Mouse (Mus musculus) kidney, adult 18-20 months (tissue): ENCODE data around the gene Cobl.
A peak's percentile ranks its signal among the peaks of the same experiment; 100 is the strongest.

Experiments used
- DNase-seq: peaks from one replicate; pipeline ENCODE4 v3.0.0; 2021

The Cobl gene

DNA sequence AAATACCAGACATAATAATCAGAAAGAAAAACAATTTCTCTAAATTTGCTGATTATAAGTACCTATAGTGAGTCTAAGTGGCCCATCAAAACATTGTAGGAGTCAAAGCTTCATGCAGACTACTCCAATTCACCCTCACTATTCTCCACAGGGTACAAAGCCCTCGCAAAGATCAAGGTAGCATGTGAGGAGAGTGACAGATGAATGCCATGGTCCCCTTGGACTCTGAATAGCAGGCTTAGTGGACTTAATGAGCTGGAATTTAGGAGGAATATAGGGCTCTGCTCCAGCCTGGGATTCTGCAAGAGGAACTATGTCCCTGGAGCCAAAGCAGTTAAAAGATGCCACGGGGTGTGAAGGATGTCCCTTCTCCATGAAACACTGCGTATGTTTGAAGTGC is 88.1 kb downstream of the Cobl start:
- DNase-seq = no peak

DNA sequence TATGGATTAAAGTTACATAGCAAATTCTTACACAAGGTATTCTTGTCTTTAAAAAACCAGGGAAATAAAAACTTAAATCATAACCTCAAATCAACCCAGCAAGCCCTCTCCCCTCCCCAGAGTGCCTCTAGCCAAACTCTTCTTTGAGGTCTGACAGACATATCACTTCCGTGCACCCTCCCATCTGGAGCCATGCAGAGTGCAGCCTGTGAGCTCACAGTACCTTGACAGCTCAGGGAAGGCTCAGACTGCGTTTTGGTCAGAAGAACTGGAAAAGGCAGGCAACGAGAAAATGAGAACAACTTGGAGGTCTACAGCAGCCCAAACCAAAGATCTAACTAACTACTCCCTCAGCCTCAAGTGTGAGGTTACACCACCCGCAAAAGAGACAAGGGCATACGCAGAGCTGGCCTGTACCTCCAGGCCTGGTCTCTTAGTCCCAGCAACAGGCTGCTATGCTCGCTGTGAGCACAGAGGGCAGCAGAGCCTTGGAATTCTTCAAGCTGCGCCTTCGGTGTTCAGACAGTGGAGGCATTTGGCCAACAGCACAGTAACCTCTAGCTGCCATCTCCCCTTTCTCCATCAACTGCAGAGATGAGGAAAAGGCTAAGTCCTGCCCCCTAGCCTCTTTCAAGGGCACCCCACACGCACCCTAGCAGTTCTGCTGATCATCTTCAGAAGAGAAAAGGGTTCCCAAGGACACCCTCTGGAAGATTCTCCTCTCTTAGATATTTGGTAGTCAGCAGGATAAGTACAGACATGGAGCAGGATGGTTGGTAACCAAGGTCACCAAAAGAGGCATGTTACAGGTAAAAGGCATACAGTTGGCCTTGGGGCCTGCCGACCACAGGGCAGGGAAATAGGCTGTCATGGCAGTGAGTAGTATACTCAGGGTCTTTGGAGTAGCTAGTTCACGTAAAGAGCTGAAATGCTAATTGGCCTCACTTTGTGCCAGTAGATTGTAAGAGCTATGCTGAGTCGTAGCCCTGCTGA is 91.4 kb downstream of the Cobl start:
- DNase-seq = peak; percentile 87

GRCm38 (mm10) chr11:12370957-12371356 is 93.8 kb downstream of the Cobl start:
- DNase-seq = no peak

DNA sequence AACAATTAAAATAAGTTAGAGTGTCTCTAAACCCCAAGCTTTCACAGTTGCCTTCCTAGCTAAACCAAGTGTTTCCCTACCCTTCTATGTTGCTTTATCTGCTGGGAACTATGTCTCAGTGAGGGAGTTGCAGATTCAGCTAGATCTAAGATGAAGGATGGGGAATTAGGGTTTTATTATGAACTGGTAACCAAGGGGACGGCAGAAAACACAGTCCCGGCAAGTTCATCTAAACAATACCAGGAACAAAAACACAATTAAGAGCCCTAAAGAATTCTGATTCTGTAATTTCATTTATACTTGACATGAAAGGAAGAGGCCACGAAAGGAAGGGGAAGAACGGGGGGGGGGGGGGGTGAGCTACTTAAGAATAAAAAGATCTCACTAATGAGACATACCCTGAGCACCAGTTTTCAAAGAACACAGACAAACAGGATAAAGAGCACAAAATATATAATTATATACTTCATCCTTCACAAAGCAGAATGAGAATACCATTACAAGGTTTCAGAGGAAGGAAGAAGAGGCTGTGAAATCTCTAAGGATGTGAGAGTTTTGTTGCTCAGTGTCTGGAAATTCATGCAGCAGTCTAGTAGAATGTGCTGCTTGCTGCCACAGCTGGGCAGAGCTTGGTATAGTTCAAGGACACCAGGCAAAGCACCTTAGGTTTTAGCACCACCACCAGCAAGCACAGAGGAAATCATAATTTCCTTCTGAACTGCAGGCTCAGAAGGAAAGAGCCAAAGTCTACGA is 97.2 kb downstream of the Cobl start:
- no peak for DNase-seq

GRCm38 (mm10) chr11:12359336-12360000 is 105.3 kb downstream of the Cobl start:
- DNase-seq = peak; percentile 62

DNA sequence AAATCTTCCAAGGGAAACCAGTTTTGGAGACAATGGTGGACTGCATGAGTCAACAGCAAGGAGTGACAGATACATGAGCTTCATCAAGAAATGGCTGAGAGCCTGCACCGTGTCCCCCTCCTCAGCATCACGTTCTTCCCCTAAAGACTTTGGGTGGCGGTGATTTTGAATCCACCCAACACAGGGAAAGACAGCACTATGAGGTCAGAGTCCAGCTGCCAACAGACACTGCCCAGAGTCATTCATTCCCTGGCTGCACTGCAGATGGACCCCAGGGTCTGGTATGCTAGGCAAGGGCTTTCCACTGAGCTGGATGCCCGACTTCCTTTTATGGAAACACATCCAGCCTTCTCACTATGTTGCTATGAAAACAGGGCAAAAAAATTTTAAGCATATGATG is 106.2 kb downstream of the Cobl start:
- DNase-seq = no peak

DNA sequence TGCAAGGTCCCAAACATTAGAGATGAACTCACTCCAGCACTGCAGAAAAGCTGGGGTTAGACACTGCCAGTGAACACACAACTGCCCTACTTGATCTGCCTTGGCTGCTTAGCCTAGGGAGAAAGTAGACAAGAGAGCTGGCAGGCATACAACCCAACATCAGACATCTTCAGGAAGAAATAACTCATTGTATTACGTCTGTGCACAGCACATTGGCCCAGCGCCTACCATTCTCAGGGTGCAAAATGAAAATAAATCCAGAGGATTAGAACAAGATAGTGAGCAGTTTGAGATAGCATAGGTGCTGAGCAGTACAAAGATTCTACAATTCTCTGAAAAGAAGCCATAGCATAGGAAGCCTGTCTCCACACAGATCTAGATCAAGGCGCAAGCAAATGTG is 109.1 kb downstream of the Cobl start:
- DNase-seq = peak; percentile 54

DNA sequence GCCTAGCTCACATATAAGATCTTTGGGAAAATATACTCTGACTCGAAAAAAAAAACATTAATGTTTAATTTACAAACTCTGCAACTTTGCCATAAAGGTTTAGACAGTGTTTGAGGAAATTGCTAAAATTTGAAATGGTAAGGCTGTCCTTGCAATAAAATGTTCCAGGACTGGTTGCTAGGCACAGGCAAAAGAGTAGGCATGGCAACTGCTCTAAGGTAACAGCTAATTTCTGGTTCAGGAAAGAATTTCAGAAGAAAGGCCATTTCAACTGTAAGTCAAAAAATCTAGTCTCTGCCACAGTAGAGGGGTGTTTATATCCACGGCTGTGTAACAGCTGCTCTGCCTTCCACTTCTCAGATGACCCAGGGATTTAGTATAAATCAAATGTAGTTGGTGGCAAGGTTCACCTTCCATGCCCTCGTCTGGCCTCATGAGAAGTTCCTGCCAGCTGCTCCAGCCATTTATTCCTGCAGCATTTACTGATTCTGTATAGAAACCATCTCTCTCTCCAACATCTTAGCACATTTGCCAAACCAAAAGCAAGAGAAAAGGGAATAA is 113.7 kb downstream of the Cobl start:
- no peak for DNase-seq

DNA sequence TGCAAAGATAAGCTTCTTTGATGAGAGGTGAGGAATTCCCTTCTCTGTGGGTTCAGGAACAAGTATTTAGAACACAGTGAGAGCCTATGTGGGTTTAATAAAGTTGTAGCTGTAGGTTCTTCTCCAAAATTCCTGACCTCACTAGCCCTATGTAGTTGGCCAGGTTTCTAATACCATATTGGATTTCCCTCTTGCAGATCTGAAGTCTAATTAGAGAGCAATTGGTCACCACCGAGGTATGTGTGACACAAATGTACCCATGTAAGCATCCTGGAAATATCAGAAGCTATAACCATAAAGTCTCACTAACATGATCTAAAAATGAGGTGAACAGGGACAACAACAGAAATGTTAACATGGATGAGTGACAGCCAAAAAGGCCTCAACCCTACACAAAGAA is 114.7 kb downstream of the Cobl start:
- no peak for DNase-seq

- DNase-seq = no peak
Observed at GRCm38 (mm10) chr11:12346486-12346885, 118.3 kb downstream of the Cobl start.

GRCm38 (mm10) chr11:12343686-12344085 is 121.1 kb downstream of the Cobl start:
- DNase-seq = no peak

GRCm38 (mm10) chr11:12340697-12341096 is 124.1 kb downstream of the Cobl start:
- DNase-seq = no peak

DNA sequence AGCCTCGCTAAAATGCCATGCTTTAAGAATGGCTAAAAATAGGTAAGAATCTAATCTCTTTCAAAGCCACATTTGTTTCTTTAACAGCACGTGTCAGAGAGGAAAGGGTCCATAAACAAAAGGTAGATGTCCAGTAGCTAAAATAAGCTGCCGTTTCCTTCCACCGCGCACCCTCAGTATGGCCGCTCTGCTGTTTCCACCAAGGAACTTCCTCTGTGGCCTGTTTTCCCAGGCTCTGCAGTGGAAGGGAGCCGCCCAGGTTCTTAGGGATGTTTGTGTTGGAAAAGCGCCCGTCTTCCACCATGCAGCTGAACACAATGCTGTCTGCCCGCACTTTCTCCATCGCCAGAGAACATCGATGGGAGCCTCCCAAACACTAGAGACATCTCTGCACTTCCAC is 128.6 kb downstream of the Cobl start:
- peak; percentile 64 for DNase-seq

- peak; percentile 34 for DNase-seq
Observed at GRCm38 (mm10) chr11:12331997-12332396, 132.8 kb downstream of the Cobl start.

DNA sequence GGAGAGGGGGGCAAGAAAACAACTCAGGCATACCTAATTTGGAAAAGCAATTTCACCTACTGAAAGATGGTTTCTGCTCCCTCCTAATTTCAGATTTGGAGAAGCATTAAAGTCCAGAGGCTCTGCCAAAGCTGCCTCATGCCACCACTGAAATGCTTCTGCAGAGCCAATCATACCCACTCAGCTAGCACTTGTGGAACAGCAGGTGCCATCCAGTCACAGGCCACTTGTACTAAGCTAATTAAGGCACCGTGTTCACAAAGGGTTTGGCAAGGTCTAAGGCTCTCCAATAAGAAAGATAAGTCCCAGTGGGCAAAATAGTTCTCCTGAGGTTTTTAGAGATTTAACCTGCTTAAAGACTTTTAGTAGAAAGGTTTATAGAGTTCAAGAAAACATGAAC is 143.3 kb downstream of the Cobl start:
- no peak for DNase-seq

DNA sequence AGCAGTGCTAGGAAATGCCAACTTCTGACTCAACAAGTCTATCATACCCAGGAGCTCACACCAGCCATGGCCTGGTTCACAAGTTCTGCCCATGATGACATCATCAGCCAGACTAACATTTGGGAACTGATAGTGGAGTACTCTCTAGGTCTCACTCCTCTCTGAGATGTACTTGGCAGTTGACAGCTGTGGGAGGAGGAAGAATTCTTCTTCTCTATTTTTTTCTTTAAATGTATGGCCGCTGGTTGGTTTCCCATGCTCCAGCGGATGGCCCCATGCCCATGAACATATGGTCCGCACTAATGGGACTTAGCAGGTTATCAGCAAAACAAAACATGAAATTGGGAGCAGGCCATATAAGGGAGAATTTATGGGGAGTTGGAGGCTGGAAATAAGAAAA is 145.4 kb downstream of the Cobl start:
- no peak for DNase-seq

GRCm38 (mm10) chr11:12315670-12316069 is 149.1 kb downstream of the Cobl start:
- DNase-seq = no peak

DNA sequence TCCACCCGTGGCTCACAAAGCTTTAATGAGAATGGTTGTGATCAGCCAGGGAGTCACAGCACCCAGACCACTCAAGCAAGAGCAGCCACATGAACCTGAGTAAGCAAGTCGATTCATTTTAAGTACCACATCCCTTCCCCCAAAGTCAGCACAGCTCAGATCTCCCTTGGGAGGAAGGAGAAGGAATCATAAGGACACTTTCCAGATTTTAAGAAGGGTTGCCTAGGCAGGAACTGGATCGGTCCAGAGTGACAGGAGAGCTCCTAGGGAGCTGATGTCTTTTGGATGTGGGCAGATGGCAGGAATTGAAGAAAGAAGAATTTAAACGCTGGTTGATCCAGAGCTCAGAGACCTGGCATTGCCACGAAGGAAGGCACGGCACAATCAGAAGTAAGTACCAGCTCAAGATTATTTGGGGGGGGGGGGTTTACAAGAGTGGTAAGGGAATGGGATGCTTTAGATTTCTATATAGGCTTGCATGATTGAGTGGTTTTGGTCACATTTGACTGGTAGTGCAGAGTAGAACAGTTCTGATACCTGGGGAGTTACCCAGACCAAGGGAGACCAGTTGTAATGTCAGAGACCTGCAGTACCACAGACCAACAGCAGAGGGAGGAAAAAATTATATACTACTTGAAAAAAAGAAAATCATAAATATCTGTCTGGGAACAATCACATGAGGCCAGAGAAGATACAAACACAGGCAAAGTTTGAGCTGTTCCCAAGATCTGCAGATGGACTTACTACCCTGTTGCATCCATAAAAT is 150.3 kb downstream of the Cobl start:
- DNase-seq = peak; percentile 38

- DNase-seq = no peak
Observed at GRCm38 (mm10) chr11:12311419-12311818, 153.3 kb downstream of the Cobl start.

GRCm38 (mm10) chr11:12309423-12310023 is 155.2 kb downstream of the Cobl start:
- DNase-seq = no peak

DNA sequence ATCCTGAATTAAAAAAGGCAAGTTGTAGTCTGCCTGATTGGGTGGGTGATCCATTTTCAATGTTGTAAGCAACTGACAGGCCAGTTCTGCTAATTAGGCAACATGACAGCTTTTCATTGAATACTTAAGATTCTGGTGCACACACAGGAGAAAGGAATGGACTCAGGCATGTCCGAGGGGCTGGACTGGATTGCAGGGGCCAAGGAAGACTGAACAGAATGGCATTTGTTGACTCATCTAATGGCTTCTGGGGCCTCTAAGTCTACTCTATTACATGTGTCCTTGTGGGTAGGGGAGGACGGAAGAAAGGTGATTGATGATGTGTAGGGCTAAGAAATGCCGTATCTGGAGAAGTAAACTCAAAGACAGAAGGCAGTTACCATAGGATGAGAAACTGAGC is 159.9 kb downstream of the Cobl start:
- no peak for DNase-seq
